Mouse (Mus musculus): ENCODE measurements around the gene Rab1b.

The Rab1b gene

GRCm38 (mm10) chr19:5071545-5072369 lies 35.1 kb downstream of the Rab1b start:
- DNase-seq (ENCODE audit: low spot score), result peak; percentile 57

GRCm38 (mm10) chr19:5071077-5071476 lies 35.8 kb downstream of the Rab1b start:
- DNase-seq (ENCODE audit: low spot score), result no peak

- no peak for DNase-seq (ENCODE audit: low spot score)
Observed at GRCm38 (mm10) chr19:5069978-5070377, 36.9 kb downstream of the Rab1b start.

- no peak for DNase-seq (ENCODE audit: low spot score)
Observed at GRCm38 (mm10) chr19:5069486-5069885, 37.4 kb downstream of the Rab1b start.

GRCm38 (mm10) chr19:5068570-5069234 lies 38.2 kb downstream of the Rab1b start:
- no peak for DNase-seq (ENCODE audit: low spot score)

- no peak for DNase-seq (ENCODE audit: low spot score)
Observed at GRCm38 (mm10) chr19:5067867-5068569, 38.9 kb downstream of the Rab1b start, which contains the start of gene Cd248. Cd248 (plus strand) TSS chr19:5068078.

GRCm38 (mm10) chr19:5067040-5067799 lies 39.7 kb downstream of the Rab1b start:
- no peak for DNase-seq (ENCODE audit: low spot score)

GRCm38 (mm10) chr19:5065104-5065503 lies 41.8 kb downstream of the Rab1b start:
- DNase-seq (ENCODE audit: low spot score), result no peak

GRCm38 (mm10) chr19:5062446-5062845 lies 44.4 kb downstream of the Rab1b start:
- no peak for DNase-seq (ENCODE audit: low spot score)

GRCm38 (mm10) chr19:5062041-5062440 lies 44.8 kb downstream of the Rab1b start:
- DNase-seq (ENCODE audit: low spot score), result no peak

GRCm38 (mm10) chr19:5060365-5061330 lies 46.2 kb downstream of the Rab1b start:
- no peak for DNase-seq (ENCODE audit: low spot score)

- no peak for DNase-seq (ENCODE audit: low spot score)
Observed at GRCm38 (mm10) chr19:5058801-5059771, 47.8 kb downstream of the Rab1b start.

- no peak for DNase-seq (ENCODE audit: low spot score)
Observed at GRCm38 (mm10) chr19:5057876-5058775, 48.7 kb downstream of the Rab1b start.

- no peak for DNase-seq (ENCODE audit: low spot score)
Observed at GRCm38 (mm10) chr19:5056251-5056650, 50.6 kb downstream of the Rab1b start.

- peak; percentile 63 for DNase-seq (ENCODE audit: low spot score)
Observed at GRCm38 (mm10) chr19:5053909-5054308, 53.0 kb downstream of the Rab1b start.

- no peak for DNase-seq (ENCODE audit: low spot score)
Observed at GRCm38 (mm10) chr19:5052853-5053252, 54.0 kb downstream of the Rab1b start.

- DNase-seq (ENCODE audit: low spot score), result no peak
Observed at GRCm38 (mm10) chr19:5052166-5052822, 54.6 kb downstream of the Rab1b start.

- no peak for DNase-seq (ENCODE audit: low spot score)
Observed at GRCm38 (mm10) chr19:5051515-5051914, 55.4 kb downstream of the Rab1b start.
